Comparison of ENCODE assay signal across 24 mouse cellular contexts in the genomic region with DNA sequence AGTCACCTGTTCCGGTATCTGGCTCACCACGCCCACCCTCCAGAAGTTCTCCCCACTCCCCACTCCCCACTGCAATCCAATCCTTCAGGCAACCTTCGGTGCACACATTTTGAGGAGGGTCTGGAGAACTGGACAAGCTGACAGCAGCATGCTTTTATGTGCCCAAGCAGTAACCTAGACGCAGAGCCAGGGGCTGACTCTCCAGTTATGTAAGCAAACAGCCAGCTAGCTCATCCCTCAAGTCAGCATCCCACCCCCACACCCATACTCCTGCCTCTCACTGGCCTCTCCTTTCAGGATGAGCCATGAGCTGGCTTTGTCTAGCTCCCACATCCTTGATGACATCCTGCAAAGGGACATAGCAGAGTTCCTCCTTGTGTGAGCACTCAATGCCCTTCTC.
DNase-seq lines count a peak whose midpoint lies in the region; ATAC-seq lines count a peak whose summit lies in the region.
"Had no signal": no experiment of that assay in that cellular context is flagged by ENCODE, and none has a peak within 500 bp of the region (broad histone marks: within the 10 kb centered on the region; RNA-seq: fewer than 3 reads in every experiment).

No protein-coding gene starts in this region.

- ATAC-seq in forebrain, embryonic 15.5 days (replicated peaks), result no peak
- no peak for ATAC-seq in forebrain, embryonic 11.5 days (replicated peaks; ENCODE audit: low FRiP score)
- ATAC-seq in midbrain, embryonic 15.5 days (replicated peaks), result no peak

- no peak overlapping the region for H3K4me2 ChIP-seq in forebrain, embryonic 15.5 days (replicated peaks)
- no peak overlapping the region for H3K4me2 ChIP-seq in forebrain, embryonic 11.5 days (ENCODE audit: low read depth, low read length, severe bottlenecking)
- H3K4me2 ChIP-seq in midbrain, embryonic 15.5 days, result no peak overlapping the region
- H3K4me2 ChIP-seq: embryonic facial prominence, embryonic 15.5 days; heart, embryonic 12.5 days; hindbrain, embryonic 15.5 days; liver, embryonic 15.5 days; midbrain, embryonic 11.5 days; neural tube, embryonic 15.5 days had no signal

- no peaks in the 10 kb centered on the region for H3K27me3 ChIP-seq in forebrain, embryonic 15.5 days
- peaks cover 2% of the 10 kb centered on the region; the same call in 1 of the 2 replicates for H3K27me3 ChIP-seq in forebrain, embryonic 11.5 days (ENCODE audit: control insufficient read depth, insufficient read depth, low read length)
- H3K27me3 ChIP-seq in midbrain, embryonic 10.5 days (ENCODE audit: low read depth, poor library complexity, severe bottlenecking), result peaks cover 19% of the 10 kb centered on the region
- H3K27me3 ChIP-seq in midbrain, embryonic 15.5 days (replicated peaks), result no peaks in the 10 kb centered on the region
- H3K27me3 ChIP-seq: hindbrain, embryonic 15.5 days; liver, embryonic 15.5 days; neural tube, embryonic 15.5 days had no signal

- H3K36me3 ChIP-seq in forebrain, embryonic 15.5 days, result no peaks in the 10 kb centered on the region
- H3K36me3 ChIP-seq in forebrain, embryonic 11.5 days (ENCODE audit: control insufficient read depth, insufficient read depth, low read length), result no peaks in the 10 kb centered on the region
- no peaks in the 10 kb centered on the region for H3K36me3 ChIP-seq in midbrain, embryonic 10.5 days
- no peaks in the 10 kb centered on the region for H3K36me3 ChIP-seq in midbrain, embryonic 15.5 days (replicated peaks)
- H3K36me3 ChIP-seq: embryonic facial prominence, embryonic 15.5 days; heart, embryonic 12.5 days; hindbrain, embryonic 15.5 days; limb, embryonic 10.5 days; liver, embryonic 15.5 days; neural tube, embryonic 15.5 days had no signal

- H3K27ac ChIP-seq in forebrain, embryonic 15.5 days (replicated peaks), result 0 out of 2 replicates have a peak overlapping the region, but pooled peaks have one; percentile 64
- H3K27ac ChIP-seq in forebrain, embryonic 11.5 days (ENCODE audit: low read depth, low read length), result no peak overlapping the region
- H3K27ac ChIP-seq in midbrain, embryonic 10.5 days (replicated peaks), result peak overlapping the region; percentile 30; the same call in 1 of the 2 replicates
- no peak overlapping the region for H3K27ac ChIP-seq in midbrain, embryonic 15.5 days
- H3K27ac ChIP-seq: embryonic facial prominence, embryonic 15.5 days; hindbrain, embryonic 15.5 days; limb, embryonic 10.5 days; liver, embryonic 15.5 days; neural tube, embryonic 15.5 days had no signal

- no peak for DNase-seq in forebrain, embryonic 11.5 days (ENCODE audit: low spot score)
- peak; percentile 22 for DNase-seq in layer of hippocampus, adult 11-12 months (ENCODE audit: low spot score)
- no peak for DNase-seq in layer of hippocampus, postnatal 10 days (ENCODE audit: low spot score in 2 of 2)
- DNase-seq in midbrain, embryonic 10.5 days (ENCODE audit: low spot score), result no peak
- DNase-seq in left cerebral cortex, postnatal 25 days (ENCODE audit: low spot score in 2 of 2), result peak; percentile 25 to 75
- DNase-seq in heart, postnatal 25 days (ENCODE audit: low spot score), result no peak
- DNase-seq: adrenal gland, postnatal 14 days; gastrocnemius, postnatal 25 days; heart, adult 18-20 months; heart, postnatal 10 days; kidney, adult 2 months; kidney, postnatal 25 days; liver; thymus, adult 2 months; thymus, postnatal 4 days had no signal

- intact Hi-C loops in left cerebral cortex, postnatal 25 days (cut with DNase I), result no loop called here
- intact Hi-C loops in heart, postnatal 25 days (cut with DNase I), result no loop called here

- H3K9ac ChIP-seq in forebrain, embryonic 15.5 days (replicated peaks), result no peak overlapping the region
- no peak overlapping the region for H3K9ac ChIP-seq in forebrain, embryonic 11.5 days (ENCODE audit: low read length)
- no peak overlapping the region for H3K9ac ChIP-seq in midbrain, embryonic 15.5 days
- H3K9ac ChIP-seq: embryonic facial prominence, embryonic 15.5 days; heart, embryonic 12.5 days; hindbrain, embryonic 15.5 days; liver, embryonic 15.5 days; neural tube, embryonic 15.5 days had no signal

- H3K9me3 ChIP-seq in forebrain, embryonic 15.5 days, result no peaks in the 10 kb centered on the region
- H3K9me3 ChIP-seq in forebrain, embryonic 11.5 days (ENCODE audit: control insufficient read depth, low read length), result no peaks in the 10 kb centered on the region
- H3K9me3 ChIP-seq in midbrain, embryonic 10.5 days (replicated peaks), result no peaks in the 10 kb centered on the region
- no peaks in the 10 kb centered on the region for H3K9me3 ChIP-seq in midbrain, embryonic 15.5 days
- H3K9me3 ChIP-seq: embryonic facial prominence, embryonic 15.5 days; heart, embryonic 12.5 days; hindbrain, embryonic 15.5 days; limb, embryonic 10.5 days; liver, embryonic 15.5 days; neural tube, embryonic 15.5 days had no signal

- 79% methylated on average over 4 of the region's 4 CpGs for WGBS in forebrain, embryonic 15.5 days
- 80% methylated on average over 4 of the region's 4 CpGs for WGBS in forebrain, embryonic 11.5 days
- 76% methylated on average over 4 of the region's 4 CpGs for WGBS in midbrain, embryonic 10.5 days
- 72% methylated on average over 4 of the region's 4 CpGs for WGBS in midbrain, embryonic 15.5 days

- H3K4me1 ChIP-seq in forebrain, embryonic 15.5 days, result peaks cover 26% of the 10 kb centered on the region
- peaks cover 7% of the 10 kb centered on the region for H3K4me1 ChIP-seq in forebrain, embryonic 11.5 days (replicated peaks; ENCODE audit: control insufficient read depth, insufficient read depth, low read length)
- peaks cover 42% of the 10 kb centered on the region for H3K4me1 ChIP-seq in midbrain, embryonic 10.5 days
- H3K4me1 ChIP-seq in midbrain, embryonic 15.5 days, result peaks cover 16% of the 10 kb centered on the region
- H3K4me1 ChIP-seq: heart, embryonic 12.5 days; liver, embryonic 15.5 days had no signal

- no peak overlapping the region for H3K4me3 ChIP-seq in forebrain, embryonic 15.5 days
- H3K4me3 ChIP-seq in forebrain, embryonic 11.5 days (ENCODE audit: low read depth, low read length), result no peak overlapping the region
- no peak overlapping the region for H3K4me3 ChIP-seq in midbrain, embryonic 10.5 days
- H3K4me3 ChIP-seq in midbrain, embryonic 15.5 days, result no peak overlapping the region
- H3K4me3 ChIP-seq: embryonic facial prominence, embryonic 15.5 days; heart, embryonic 12.5 days; hindbrain, embryonic 15.5 days; limb, embryonic 10.5 days; liver, embryonic 15.5 days; neural tube, embryonic 15.5 days had no signal

Comparison
In these comparisons a context has a peak if more than half of its experiments do, and no peak if none do; other contexts are left out.
1. H3K27ac ChIP-seq: peak in forebrain, embryonic 15.5 days (single experiment) and midbrain, embryonic 10.5 days (single experiment); none in forebrain, embryonic 11.5 days (single experiment) and midbrain, embryonic 15.5 days (single experiment).
2. DNase-seq: peak in layer of hippocampus, adult 11-12 months (single experiment) and left cerebral cortex, postnatal 25 days (2 of 2); none in forebrain, embryonic 11.5 days (single experiment), layer of hippocampus, postnatal 10 days (0 of 2), midbrain, embryonic 10.5 days (single experiment) and heart, postnatal 25 days (single experiment).